Mouse (Mus musculus): ENCODE measurements around the gene Pla2g4b. TPM values are rescaled to one million over a fixed set of nuclear protein-coding genes. Genes with fewer than 3 reads are reported as not detected.
A peak's percentile ranks its signal among the peaks of the same experiment; 100 is the strongest.

The Pla2g4b gene
- polyA plus RNA-seq, 1 experiment from 2014 or later = 0.73 TPM

DNA sequence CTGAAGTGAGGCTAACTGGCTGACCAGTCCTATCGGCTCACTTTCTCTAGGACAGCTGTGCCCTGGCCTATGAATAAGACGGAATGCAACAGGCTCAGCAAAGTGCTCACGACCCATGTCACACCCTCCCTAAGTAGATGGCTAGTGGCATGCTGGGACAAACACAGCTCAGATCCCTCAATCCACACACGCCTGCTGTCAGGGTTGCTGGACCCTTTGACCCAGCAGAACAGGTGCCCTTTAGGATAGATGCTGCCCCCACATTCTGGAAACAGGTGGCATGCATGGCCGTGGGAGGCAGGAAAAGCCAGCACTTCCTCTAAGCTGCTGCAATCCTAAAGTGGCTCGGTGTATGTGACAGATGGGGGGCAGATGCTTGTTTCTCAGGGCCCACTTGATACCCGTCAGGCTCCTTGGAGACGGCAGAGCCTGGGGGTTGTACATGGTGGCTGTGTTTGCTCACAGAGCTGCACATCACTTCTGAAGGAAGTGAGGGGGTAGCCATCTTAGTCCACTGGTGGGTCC is 36.3 kb downstream of the Pla2g4b start:
- 0 out of 2 replicates have a peak, but pooled peaks have one; percentile 4 for ATAC-seq
- Histone ChIP-seq H3K27me3 (replicated peaks) (peaks cover 13% of the 10 kb centered on the region), H3K4me3 (no peak overlapping the region), H3K27ac (no peak overlapping the region), H3K4me2 (no peak overlapping the region), H3K4me1 (no peaks in the 10 kb centered on the region), H3K9ac (no peak overlapping the region), H3K9me3 (replicated peaks) (no peaks in the 10 kb centered on the region), H3K36me3 (no peaks in the 10 kb centered on the region)
- 59% methylated on average over 8 of the region's 8 CpGs for WGBS (ENCODE audit: insufficient replicate concordance)

DNA sequence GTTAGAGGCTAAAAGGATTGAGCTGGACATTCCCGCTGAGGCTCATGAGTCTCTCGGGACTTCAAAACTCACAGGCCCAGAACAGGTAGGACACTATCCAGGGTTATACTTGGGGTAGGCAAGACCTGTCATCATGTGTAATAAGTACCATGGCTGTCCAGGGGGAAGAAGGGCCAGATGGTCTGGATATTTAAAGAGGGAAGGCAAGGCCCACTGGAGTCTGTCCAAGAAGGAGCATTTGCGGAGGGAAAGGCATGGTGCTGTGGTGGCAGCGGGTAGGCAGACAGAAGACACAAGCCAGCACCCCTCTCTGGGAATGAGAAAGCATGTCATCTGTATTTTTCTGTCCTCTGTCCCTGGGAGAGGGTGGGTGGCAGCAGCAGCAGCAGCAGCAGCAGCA is 40.9 kb downstream of the Pla2g4b start:
- 74% methylated on average over 4 of the region's 4 CpGs for WGBS (ENCODE audit: insufficient replicate concordance)
- H3K4me3 ChIP-seq = no peak overlapping the region
- 0 out of 2 replicates have a peak, but pooled peaks cover 10% of the 10 kb centered on the region for H3K4me1 ChIP-seq
- H3K4me2 ChIP-seq = no peak overlapping the region
- ATAC-seq = no peak
- H3K27me3 ChIP-seq (replicated peaks) = peaks cover 52% of the 10 kb centered on the region
- H3K9me3 ChIP-seq (replicated peaks) = no peaks in the 10 kb centered on the region
- H3K9ac ChIP-seq = no peak overlapping the region
- H3K27ac ChIP-seq = no peak overlapping the region
- no peaks in the 10 kb centered on the region for H3K36me3 ChIP-seq

DNA sequence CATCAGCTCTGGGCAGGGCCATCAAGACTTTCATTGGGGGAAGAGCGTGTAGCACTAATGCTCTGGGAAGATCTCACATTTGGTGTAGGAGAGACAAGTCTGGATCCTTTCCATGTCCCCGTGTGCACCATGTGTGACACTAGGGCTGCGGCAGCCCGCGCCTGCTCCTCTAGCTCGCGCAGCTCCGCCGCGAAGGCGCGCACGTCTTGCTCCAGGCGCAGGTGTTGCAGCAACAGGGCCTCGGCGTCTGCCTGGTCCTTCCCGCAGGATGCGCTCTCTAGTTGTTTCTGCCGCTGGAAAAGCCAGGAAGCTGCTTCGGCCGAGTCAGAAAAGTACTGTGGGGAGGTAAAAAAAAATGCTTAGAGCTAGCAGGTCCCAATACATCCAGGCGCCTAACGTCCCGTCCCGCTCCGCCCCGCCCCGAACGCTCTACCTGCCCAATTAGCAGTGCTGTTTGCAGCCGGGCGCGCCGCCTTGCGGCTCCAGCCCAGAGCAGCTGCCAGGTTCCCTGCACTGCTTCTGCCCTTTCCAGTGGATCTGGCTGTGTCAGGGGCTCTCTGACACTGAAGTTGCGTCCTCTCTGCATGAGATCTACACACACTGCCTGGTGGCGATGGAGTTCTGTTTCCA is 43.0 kb downstream of the Pla2g4b start:
- Histone ChIP-seq H3K27ac (no peak overlapping the region), H3K4me3 (peak overlapping the region; percentile 37), H3K4me1 (0 out of 2 replicates have a peak, but pooled peaks cover 10% of the 10 kb centered on the region), H3K4me2 (peak overlapping the region; percentile 60), H3K27me3 (replicated peaks) (peaks cover 60% of the 10 kb centered on the region), H3K36me3 (no peaks in the 10 kb centered on the region), H3K9ac (no peak overlapping the region), H3K9me3 (replicated peaks) (no peaks in the 10 kb centered on the region)
- WGBS (ENCODE audit: insufficient replicate concordance) = 4% methylated on average over 36 of the region's 36 CpGs
- ATAC-seq = no peak

DNA sequence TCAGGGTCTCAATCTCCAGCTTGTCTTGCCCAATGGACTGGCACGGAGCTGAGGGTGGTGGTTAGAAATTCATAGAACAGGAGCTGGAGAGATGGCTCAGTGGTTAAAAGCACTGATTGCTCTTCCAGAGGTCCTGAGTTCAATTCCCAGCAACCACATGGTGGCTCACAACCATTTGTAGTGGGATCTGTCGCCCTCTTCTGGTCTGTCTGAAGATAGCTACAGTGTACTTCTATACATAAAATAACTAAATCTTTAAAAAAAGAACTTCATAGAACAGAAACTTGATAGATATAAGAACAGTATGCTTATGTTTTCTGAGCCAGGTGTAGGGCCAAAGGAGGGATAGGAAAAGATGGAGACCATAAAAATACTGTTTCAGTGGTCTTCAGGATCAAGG is 49.2 kb downstream of the Pla2g4b start:
- 63% methylated on average over 2 of the region's 2 CpGs for WGBS (ENCODE audit: insufficient replicate concordance)
- Histone ChIP-seq H3K4me2 (no peak overlapping the region), H3K4me3 (no peak overlapping the region), H3K9me3 (replicated peaks) (no peaks in the 10 kb centered on the region), H3K4me1 (peaks cover 6% of the 10 kb centered on the region), H3K9ac (no peak overlapping the region), H3K27me3 (replicated peaks) (peaks cover 21% of the 10 kb centered on the region), H3K36me3 (no peaks in the 10 kb centered on the region), H3K27ac (no peak overlapping the region)
- ATAC-seq = no peak

- H3K4me1 ChIP-seq = peaks cover 6% of the 10 kb centered on the region
- H3K4me3 ChIP-seq = no peak overlapping the region
- H3K9ac ChIP-seq = no peak overlapping the region
- ATAC-seq = no peak
- 54% methylated on average over 14 of the region's 14 CpGs for WGBS (ENCODE audit: insufficient replicate concordance)
- H3K36me3 ChIP-seq = no peaks in the 10 kb centered on the region; the same call in 1 of the 2 replicates
- no peaks in the 10 kb centered on the region for H3K9me3 ChIP-seq (replicated peaks)
- no peak overlapping the region for H3K27ac ChIP-seq
- H3K27me3 ChIP-seq (replicated peaks) = peaks cover 2% of the 10 kb centered on the region; the same call in 1 of the 2 replicates
- H3K4me2 ChIP-seq = no peak overlapping the region
Measured at GRCm38 (mm10) chr2:120084593-120085361, 51.6 kb downstream of the Pla2g4b start.

GRCm38 (mm10) chr2:120086038-120086437 is 52.8 kb downstream of the Pla2g4b start:
- H3K36me3 ChIP-seq = peaks cover 7% of the 10 kb centered on the region
- ATAC-seq = no peak
- H3K27me3 ChIP-seq (replicated peaks) = no peaks in the 10 kb centered on the region
- no peak overlapping the region for H3K4me3 ChIP-seq
- peaks cover 6% of the 10 kb centered on the region for H3K4me1 ChIP-seq
- H3K9me3 ChIP-seq (replicated peaks) = no peaks in the 10 kb centered on the region
- no peak overlapping the region for H3K27ac ChIP-seq
- WGBS (ENCODE audit: insufficient replicate concordance) = 81% methylated on average over 3 of the region's 3 CpGs
- H3K4me2 ChIP-seq = no peak overlapping the region
- no peak overlapping the region for H3K9ac ChIP-seq

DNA sequence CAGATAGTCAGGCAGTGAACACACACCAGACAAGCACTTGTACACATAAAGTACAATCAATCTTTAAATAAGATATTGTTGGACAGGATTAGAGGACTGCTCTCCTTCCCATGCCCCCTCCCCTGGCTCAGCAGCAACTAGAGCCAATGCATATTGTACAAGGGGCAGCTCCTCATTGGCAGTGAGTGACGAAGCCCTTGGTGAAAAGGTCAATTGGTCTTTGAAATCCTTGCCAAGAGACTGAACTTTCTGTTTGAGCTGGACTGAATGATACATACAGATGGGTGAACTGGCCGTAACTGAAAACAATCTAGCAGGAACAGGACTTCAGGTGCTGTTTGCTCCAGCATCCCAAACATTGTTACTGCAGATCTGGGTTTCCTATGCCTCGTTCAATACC is 54.2 kb downstream of the Pla2g4b start:
- H3K9ac ChIP-seq = no peak overlapping the region
- no peak for ATAC-seq
- peaks cover 6% of the 10 kb centered on the region for H3K4me1 ChIP-seq
- H3K4me2 ChIP-seq = no peak overlapping the region
- no peak overlapping the region for H3K4me3 ChIP-seq
- no peak overlapping the region for H3K27ac ChIP-seq
- H3K27me3 ChIP-seq (replicated peaks) = no peaks in the 10 kb centered on the region
- H3K36me3 ChIP-seq = peaks cover 14% of the 10 kb centered on the region
- H3K9me3 ChIP-seq (replicated peaks) = no peaks in the 10 kb centered on the region
- WGBS (ENCODE audit: insufficient replicate concordance) = 77% methylated on average over 3 of the region's 3 CpGs

GRCm38 (mm10) chr2:120087897-120088296 is 54.7 kb downstream of the Pla2g4b start:
- WGBS (ENCODE audit: insufficient replicate concordance) = 64% methylated on average over 2 of the region's 2 CpGs
- no peak for ATAC-seq
- H3K9me3 ChIP-seq (replicated peaks) = no peaks in the 10 kb centered on the region
- no peak overlapping the region for H3K4me2 ChIP-seq
- H3K4me1 ChIP-seq = peaks cover 6% of the 10 kb centered on the region
- H3K27me3 ChIP-seq (replicated peaks) = no peaks in the 10 kb centered on the region
- H3K9ac ChIP-seq = no peak overlapping the region
- no peak overlapping the region for H3K27ac ChIP-seq
- H3K4me3 ChIP-seq = no peak overlapping the region
- H3K36me3 ChIP-seq = peaks cover 14% of the 10 kb centered on the region

DNA sequence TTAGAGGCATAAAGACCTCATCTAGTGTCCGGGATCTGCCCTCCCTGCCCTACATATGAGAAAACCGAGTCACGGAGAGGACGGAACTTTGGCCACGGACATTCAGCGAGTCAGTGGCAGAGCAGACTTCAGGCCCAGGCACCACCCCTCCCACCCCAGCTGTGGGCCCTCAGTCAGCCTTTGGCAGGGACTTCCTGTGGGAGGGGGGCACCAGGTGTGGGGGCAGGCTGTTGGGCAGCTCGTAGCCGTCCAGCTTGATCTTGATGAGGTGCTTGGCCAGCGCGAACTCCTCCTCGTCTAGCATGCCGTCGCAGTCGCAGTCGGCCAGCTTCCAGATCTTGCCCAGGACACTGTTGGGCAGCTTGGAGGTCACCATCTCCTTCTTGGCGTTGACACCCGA is 57.8 kb downstream of the Pla2g4b start:
- no peak for ATAC-seq
- 87% methylated on average over 17 of the region's 17 CpGs for WGBS (ENCODE audit: insufficient replicate concordance)
- Histone ChIP-seq H3K9me3 (replicated peaks) (no peaks in the 10 kb centered on the region), H3K4me2 (no peak overlapping the region), H3K9ac (no peak overlapping the region), H3K27ac (no peak overlapping the region), H3K4me3 (no peak overlapping the region), H3K36me3 (peaks cover 20% of the 10 kb centered on the region), H3K27me3 (replicated peaks) (no peaks in the 10 kb centered on the region), H3K4me1 (0 out of 2 replicates have a peak, but pooled peaks cover 3% of the 10 kb centered on the region)

Small RNA genes lying within 50 kb of the gene (microRNA-seq; reads per million reads assigned to microRNA genes)
- gene Mir7665 = not detected

Other genes starting within 250 kb of the Pla2g4b start
- 17.4 and 17.8 TPM in 2 replicates for gene Rpap1, start 245.9 kb upstream of the Pla2g4b start, polyA plus RNA-seq (2016; fragmentation: Nextera tagmentation; extraction: Ambion mirVana)
- gene Tyro3, start 235.7 kb upstream of the Pla2g4b start, polyA plus RNA-seq (2016; fragmentation: Nextera tagmentation; extraction: Ambion mirVana) = 2.5 and 3.1 TPM in 2 replicates
- 12.5 and 13.3 TPM in 2 replicates for gene Mga, start 136.2 kb upstream of the Pla2g4b start, polyA plus RNA-seq (2016; fragmentation: Nextera tagmentation; extraction: Ambion mirVana)
- gene Mapkbp1, start 60.7 kb upstream of the Pla2g4b start, polyA plus RNA-seq (2016; fragmentation: Nextera tagmentation; extraction: Ambion mirVana) = 0.63 and 0.96 TPM in 2 replicates
- gene Jmjd7, start 5.9 kb upstream of the Pla2g4b start, polyA plus RNA-seq (2016; fragmentation: Nextera tagmentation; extraction: Ambion mirVana) = 8.5 and 9.7 TPM in 2 replicates
- 0.86 and 2.0 TPM in 2 replicates for gene Gm28042, start 5.9 kb upstream of the Pla2g4b start, polyA plus RNA-seq (2016; fragmentation: Nextera tagmentation; extraction: Ambion mirVana)
- gene Ehd4, start 121.2 kb downstream of the Pla2g4b start, polyA plus RNA-seq (2016; fragmentation: Nextera tagmentation; extraction: Ambion mirVana) = 27.2 and 28.7 TPM in 2 replicates
- not detected in 2 replicates for gene Pla2g4e, start 211.9 kb downstream of the Pla2g4b start, polyA plus RNA-seq (2016; fragmentation: Nextera tagmentation; extraction: Ambion mirVana)